Mouse (Mus musculus) myocyte (in vitro differentiated cells): Measurements from ENCODE around the gene Polr1b.

Experiments used
- E2F4 ChIP-seq: IDR thresholded peaks from one replicate; pipeline ENCODE4 v1.6.1; 2011; ENCODE audit warnings: mild to moderate bottlenecking, control low read depth, moderate library complexity; ENCODE audit not compliant: insufficient read depth
- MAX ChIP-seq: IDR thresholded peaks from one replicate; pipeline ENCODE4 v1.6.1; 2011; ENCODE audit warnings: low read depth, mild to moderate bottlenecking, control low read depth
- MYOD1 ChIP-seq, 3 experiments: IDR thresholded peaks; one replicate each; pipeline ENCODE4 v1.6.1; 2011; ENCODE audit warnings: control low read depth in 2 of 3, low read depth in 2 of 3, mild to moderate bottlenecking in 2 of 3, moderate library complexity in 1 of 3; ENCODE audit not compliant: insufficient read length in 2 of 3, control insufficient read depth in 1 of 3
- MYOG ChIP-seq, 3 experiments: IDR thresholded peaks; one replicate each; pipeline ENCODE4 v1.6.1; 2011; ENCODE audit warnings: control low read depth in 2 of 3, low read depth in 2 of 3, mild to moderate bottlenecking in 2 of 3; ENCODE audit not compliant: insufficient read length in 2 of 3, control insufficient read depth in 1 of 3, insufficient read depth in 1 of 3
- POLR2A ChIP-seq: IDR thresholded peaks from one replicate; pipeline ENCODE4 v1.6.1; 2011; ENCODE audit warnings: low read depth, mild to moderate bottlenecking, control low read depth, moderate library complexity; ENCODE audit not compliant: insufficient read length
- SRF ChIP-seq: IDR thresholded peaks from one replicate; pipeline ENCODE4 v1.6.1; 2011; ENCODE audit warnings: low read depth; ENCODE audit not compliant: control insufficient read depth, insufficient read length
- TCF12 ChIP-seq: IDR thresholded peaks from one replicate; pipeline ENCODE4 v1.6.1; 2011; ENCODE audit warnings: mild to moderate bottlenecking, control low read depth; ENCODE audit not compliant: poor library complexity, insufficient read depth, severe bottlenecking

DNA sequence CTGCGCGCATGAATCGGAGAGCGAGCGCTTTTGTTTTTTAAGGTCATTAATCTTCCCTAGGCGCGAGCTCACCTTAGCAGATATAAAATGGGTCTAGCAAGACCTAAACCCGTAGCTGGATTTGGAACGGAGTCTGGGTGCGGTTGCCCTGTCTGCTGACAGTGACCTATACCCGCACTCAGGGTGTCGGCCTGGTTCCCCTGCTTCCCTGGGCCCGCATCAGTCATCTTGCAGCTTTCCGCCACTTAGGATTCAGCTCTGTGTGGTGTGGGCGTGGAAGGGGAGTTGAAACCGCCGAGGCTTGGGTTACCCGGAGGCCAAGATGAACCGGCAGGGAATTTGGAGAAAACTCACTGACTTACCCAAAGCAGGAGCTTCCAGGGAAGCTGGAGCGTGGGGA, 34.5 kb upstream of the Polr1b start:
- TF ChIP-seq MAX (no peak), E2F4 (no peak), TCF12 (no peak), SRF (no peak), MYOD1 (IDR thresholded peaks at IDR 0.05; ENCODE audit: control insufficient read depth in 1 of 3, insufficient read length in 2 of 3, low read depth in 2 of 3) (no peak), MYOG (IDR thresholded peaks at IDR 0.05; ENCODE audit: control insufficient read depth in 1 of 3, insufficient read depth in 1 of 3, insufficient read length in 2 of 3, low read depth in 2 of 3) (no peak), POLR2A (no peak)
